Mouse (Mus musculus) cerebellum, adult 8-10 months (tissue): ENCODE measurements around the gene Helz.

Source experiments
- DNase-seq: peaks from one replicate; pipeline ENCODE4 v3.0.0; 2022

Gene Helz

GRCm38 (mm10) chr11:107730940-107731339, 183.2 kb downstream of the Helz start:
- DNase-seq, result peak; percentile 45

GRCm38 (mm10) chr11:107731498-107731897, 183.8 kb downstream of the Helz start:
- DNase-seq, result no peak

GRCm38 (mm10) chr11:107734133-107734532, 186.4 kb downstream of the Helz start:
- no peak for DNase-seq

- no peak for DNase-seq
Measured at GRCm38 (mm10) chr11:107737886-107738285, 190.2 kb downstream of the Helz start.

- DNase-seq, result no peak
Measured at GRCm38 (mm10) chr11:107738418-107739099, 190.8 kb downstream of the Helz start.

- no peak for DNase-seq
Measured at GRCm38 (mm10) chr11:107743100-107743499, 195.4 kb downstream of the Helz start.
